Mouse (Mus musculus) stomach, postnatal 0 days (tissue): ENCODE data around the gene Lpin2. TPM values are rescaled to one million over a fixed set of nuclear protein-coding genes. Genes with fewer than 3 reads are reported as not detected.
A peak's percentile ranks its signal among the peaks of the same experiment; 100 is the strongest.

Experiments used
- ATAC-seq: fragments of 200-750 bp; cut with Nextera tagmentation; 2 replicates; pipeline ENCODE4 v1.8.0; 2017; ENCODE audit not compliant: low FRiP score, low TSS enrichment
- DNase-seq: peaks from one replicate; pipeline ENCODE4 v3.0.0-alpha.2; 2016; ENCODE audit warnings: low spot score
- H3K27ac ChIP-seq: fragments of 300-500 bp; sonication (generic); replicated peaks from 2 replicates; pipeline ENCODE4 v1.5.1; 2014; ENCODE audit warnings: mild to moderate bottlenecking, control low read depth
- H3K27me3 ChIP-seq: fragments of 300-500 bp; sonication (generic); 2 replicates; pipeline ENCODE4 v1.6.1; 2014; ENCODE audit warnings: low read length; ENCODE audit not compliant: control insufficient read depth, insufficient read depth
- H3K36me3 ChIP-seq: fragments of 300-500 bp; sonication (generic); 2 replicates; pipeline ENCODE4 v1.6.1; 2014; ENCODE audit warnings: low read length, mixed read lengths; ENCODE audit not compliant: control insufficient read depth, insufficient read depth
- H3K4me1 ChIP-seq: fragments of 300-500 bp; sonication (generic); replicated peaks from 2 replicates; pipeline ENCODE4 v1.6.1; 2014; ENCODE audit warnings: antibody characterized with exemption; ENCODE audit not compliant: control insufficient read depth, insufficient read depth
- H3K4me2 ChIP-seq: fragments of 300-500 bp; sonication (generic); replicated peaks from 2 replicates; pipeline ENCODE4 v1.6.1; 2014; ENCODE audit warnings: low read depth, mild to moderate bottlenecking, control low read depth, moderate library complexity
- H3K4me3 ChIP-seq: fragments of 300-500 bp; sonication (generic); 2 replicates; pipeline ENCODE4 v1.5.1; 2014; ENCODE audit warnings: low read depth, low read length, control low read depth
- H3K9ac ChIP-seq: fragments of 300-500 bp; sonication (generic); 2 replicates; pipeline ENCODE4 v1.6.1; 2014; ENCODE audit warnings: mild to moderate bottlenecking, low read length, control low read depth, mixed read lengths
- H3K9me3 ChIP-seq: fragments of 300-500 bp; sonication (generic); 2 replicates; pipeline ENCODE4 v1.6.1; 2016; ENCODE audit warnings: low read length; ENCODE audit not compliant: control insufficient read depth
- CTCF ChIP-seq: IDR thresholded peaks from 2 replicates; pipeline ENCODE4 v1.5.1; 2016; ENCODE audit warnings: antibody characterized with exemption, low read depth, mild to moderate bottlenecking, moderate library complexity
- EP300 ChIP-seq: optimal IDR thresholded peaks from 2 replicates; pipeline ENCODE3; 2016; ENCODE audit warnings: antibody characterized with exemption
- WGBS: fragments of 180-500 bp; shearing (Covaris S2); extraction: QIAGEN DNeasy Blood & Tissue Kit; methylation state at CpG from one replicate; pipeline ENCODE4 v1.1.7; 2014; 5-methylcytosine and 5-hydroxymethylcytosine counted together
- polyA plus RNA-seq: library from polyadenylated mRNA; unstranded; fragments of >200 nt; fragmentation: Nextera tagmentation; extraction: Ambion mirVana; gene quantifications from 2 replicates; pipeline ENCODE4 v1.2.1, GENCODE M21; 2015

The Lpin2 gene
- 21.3 and 22.6 TPM in 2 replicates for polyA plus RNA-seq

DNA sequence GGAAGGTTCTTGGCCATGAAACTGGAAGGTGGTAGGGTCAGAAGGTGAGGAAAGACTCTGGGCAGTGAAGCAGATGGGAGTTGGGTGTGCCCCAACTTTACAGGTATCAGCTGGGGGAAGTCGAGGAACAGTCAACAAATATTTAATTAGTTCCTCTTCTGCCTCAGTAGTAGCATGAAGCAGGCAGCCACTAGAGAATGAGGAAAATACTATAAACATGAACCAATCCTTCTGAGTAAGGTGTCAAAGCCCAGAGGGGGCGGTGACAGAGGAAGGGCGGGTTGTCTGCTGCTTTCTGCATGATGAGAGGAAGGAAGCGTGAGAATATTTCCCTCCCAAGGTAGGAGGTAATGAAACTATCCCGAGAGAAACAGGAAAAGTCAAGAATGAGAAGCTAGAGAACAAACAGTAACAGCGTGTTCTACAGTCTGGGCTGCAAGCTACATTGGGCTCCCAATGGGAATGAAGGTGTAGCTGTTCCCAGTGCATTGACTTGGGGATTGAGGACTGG, at the start of gene Lpin2:
TSS of gene Lpin2 (plus strand) at position 350 of the 511 bp plus-strand sequence.
- DNase-seq = no peak
- peak within 1 kb of the TSS; percentile 88 for H3K4me3 ChIP-seq
- H3K9ac ChIP-seq = peak within 1 kb of the TSS; percentile 93
- peak within 1 kb of the TSS; percentile 75 for H3K4me2 ChIP-seq
- no peaks in the 10 kb centered on the region for H3K36me3 ChIP-seq
- TF ChIP-seq EP300 (no peak), CTCF (no peak)
- no peaks in the 10 kb centered on the region for H3K9me3 ChIP-seq
- no peak for ATAC-seq
- H3K4me1 ChIP-seq = no peaks in the 10 kb centered on the region
- H3K27me3 ChIP-seq = no peaks in the 10 kb centered on the region
- H3K27ac ChIP-seq = peak within 1 kb of the TSS; percentile 89
- 16% methylated on average over 6 of the region's 6 CpGs for WGBS

GRCm38 (mm10) chr17:71132856-71133439, 49.4 kb upstream of the Lpin2 start:
- Histone ChIP-seq H3K4me3 (no peak overlapping the region), H3K27ac (no peak overlapping the region), H3K36me3 (no peaks in the 10 kb centered on the region), H3K9me3 (no peaks in the 10 kb centered on the region), H3K9ac (no peak overlapping the region), H3K4me2 (no peak overlapping the region), H3K4me1 (no peaks in the 10 kb centered on the region; the same call in 1 of the 2 replicates), H3K27me3 (no peaks in the 10 kb centered on the region)
- WGBS = 78% methylated on average over 11 of the region's 11 CpGs
- TF ChIP-seq EP300 (no peak), CTCF (no peak)
- ATAC-seq (no peak), DNase-seq (no peak)

DNA sequence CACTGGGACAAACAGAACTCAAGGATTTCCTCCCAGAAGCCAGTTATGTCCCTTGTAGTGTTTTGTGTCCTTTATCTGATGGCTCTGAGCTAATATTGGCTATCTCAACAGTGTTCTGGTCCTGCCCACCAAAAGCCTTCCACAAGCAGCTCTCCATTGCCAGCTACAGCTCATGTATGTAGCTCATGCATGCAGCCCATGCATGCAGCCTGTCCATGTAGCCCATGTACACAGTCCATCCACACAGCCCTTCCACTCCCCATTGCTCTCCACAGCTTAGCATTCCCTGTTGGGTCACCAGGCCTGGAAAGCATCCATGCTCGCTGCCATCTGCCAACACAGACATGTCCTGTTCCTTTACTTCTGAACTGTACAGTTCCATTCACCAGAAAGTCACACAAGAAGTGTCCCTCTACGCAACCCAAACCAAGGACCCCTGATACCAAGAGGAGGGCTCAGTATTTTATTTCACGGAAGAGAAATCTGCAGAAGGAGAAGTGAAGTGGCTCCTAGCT, 47.9 kb upstream of the Lpin2 start:
- no peaks in the 10 kb centered on the region; the same call in 1 of the 2 replicates for H3K4me1 ChIP-seq
- no peaks in the 10 kb centered on the region for H3K36me3 ChIP-seq
- H3K9me3 ChIP-seq = no peaks in the 10 kb centered on the region
- 84% methylated on average over 3 of the region's 3 CpGs for WGBS
- DNase-seq = no peak
- TF ChIP-seq CTCF (no peak), EP300 (no peak)
- no peaks in the 10 kb centered on the region for H3K27me3 ChIP-seq
- H3K27ac ChIP-seq = no peak overlapping the region
- H3K4me2 ChIP-seq = no peak overlapping the region
- H3K4me3 ChIP-seq = no peak overlapping the region
- H3K9ac ChIP-seq = no peak overlapping the region
- ATAC-seq = no peak

GRCm38 (mm10) chr17:71135108-71135507, 47.3 kb upstream of the Lpin2 start:
- DNase-seq (no peak), ATAC-seq (no peak)
- Histone ChIP-seq H3K4me3 (no peak overlapping the region), H3K27ac (no peak overlapping the region), H3K36me3 (no peaks in the 10 kb centered on the region), H3K27me3 (no peaks in the 10 kb centered on the region), H3K9me3 (no peaks in the 10 kb centered on the region), H3K9ac (no peak overlapping the region), H3K4me1 (no peaks in the 10 kb centered on the region), H3K4me2 (no peak overlapping the region)
- WGBS = 56% methylated on average over 5 of the region's 5 CpGs
- TF ChIP-seq CTCF = no peak
- no peak for TF ChIP-seq EP300

DNA sequence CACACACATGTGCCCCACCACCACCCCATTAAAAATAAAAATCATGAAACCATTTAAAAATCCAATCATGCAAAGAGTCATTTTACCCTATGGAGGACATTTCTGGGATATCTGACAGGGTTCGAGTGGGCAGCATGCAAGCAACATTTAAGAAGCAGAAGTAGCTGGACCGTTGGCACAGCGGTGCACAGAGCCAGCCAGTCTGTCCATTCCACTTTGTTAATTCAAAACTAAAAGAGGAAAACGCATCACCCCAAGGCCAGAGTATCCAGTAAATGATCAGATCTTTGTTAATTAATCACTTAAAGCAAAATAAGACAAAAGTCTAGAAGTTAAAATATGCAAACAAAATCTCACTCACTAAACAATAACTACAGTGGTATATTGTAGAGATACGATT, 46.5 kb upstream of the Lpin2 start:
- DNase-seq (no peak), ATAC-seq (no peak)
- no peak overlapping the region for H3K9ac ChIP-seq
- H3K27ac ChIP-seq = no peak overlapping the region
- no peaks in the 10 kb centered on the region for H3K9me3 ChIP-seq
- no peak overlapping the region for H3K4me3 ChIP-seq
- no peaks in the 10 kb centered on the region for H3K27me3 ChIP-seq
- 81% methylated on average over 5 of the region's 5 CpGs for WGBS
- H3K36me3 ChIP-seq = no peaks in the 10 kb centered on the region
- no peak for TF ChIP-seq EP300
- TF ChIP-seq CTCF = no peak
- no peak overlapping the region for H3K4me2 ChIP-seq
- no peaks in the 10 kb centered on the region for H3K4me1 ChIP-seq
